Mouse (Mus musculus) forebrain, embryonic 16.5 days (tissue): ENCODE data around the gene Klhl36. TPM values are rescaled to one million over a fixed set of nuclear protein-coding genes. Genes with fewer than 3 reads are reported as not detected.

Experiments used
- ATAC-seq: fragments of 200-750 bp; cut with Nextera tagmentation; 2 replicates; pipeline ENCODE4 v1.8.0; 2017; ENCODE audit warnings: mild to moderate bottlenecking, moderate library complexity
- H3K27ac ChIP-seq: fragments of 300-500 bp; sonication (generic); 2 replicates; pipeline ENCODE4 v1.5.1; 2014; ENCODE audit warnings: low read length, control low read depth
- H3K27me3 ChIP-seq: fragments of 300-500 bp; sonication (generic); replicated peaks from 2 replicates; pipeline ENCODE4 v1.6.1; 2014; ENCODE audit warnings: low read length; ENCODE audit not compliant: control insufficient read depth, insufficient read depth
- H3K36me3 ChIP-seq: fragments of 300-500 bp; sonication (generic); 2 replicates; pipeline ENCODE4 v1.6.1; 2014; ENCODE audit not compliant: control insufficient read depth, insufficient read depth
- H3K4me1 ChIP-seq: fragments of 300-500 bp; sonication (generic); replicated peaks from 2 replicates; pipeline ENCODE4 v1.6.1; 2014; ENCODE audit warnings: low read length; ENCODE audit not compliant: control insufficient read depth, insufficient read depth
- H3K4me2 ChIP-seq: fragments of 300-500 bp; sonication (generic); 2 replicates; pipeline ENCODE4 v1.6.1; 2014; ENCODE audit warnings: mild to moderate bottlenecking, low read length, control low read depth
- H3K4me3 ChIP-seq: fragments of 300-500 bp; sonication (generic); replicated peaks from 2 replicates; pipeline ENCODE4 v1.5.1; 2014; ENCODE audit warnings: mild to moderate bottlenecking, low read length, control low read depth
- H3K9ac ChIP-seq: fragments of 300-500 bp; sonication (generic); replicated peaks from 2 replicates; pipeline ENCODE4 v1.6.1; 2014; ENCODE audit warnings: low read depth, low read length, control low read depth
- H3K9me3 ChIP-seq: fragments of 300-500 bp; sonication (generic); 2 replicates; pipeline ENCODE4 v1.6.1; 2016; ENCODE audit warnings: low read length; ENCODE audit not compliant: control insufficient read depth
- WGBS: fragments of 180-500 bp; shearing (Covaris S2); extraction: QIAGEN DNeasy Blood & Tissue Kit; methylation state at CpG from one replicate; pipeline ENCODE4 v1.1.7; 2014; 5-methylcytosine and 5-hydroxymethylcytosine counted together
- polyA plus RNA-seq: library from polyadenylated mRNA; unstranded; fragments of >200 nt; fragmentation: Nextera tagmentation; extraction: Ambion mirVana; gene quantifications from 2 replicates; pipeline ENCODE4 v1.2.1, GENCODE M21; 2015

The Klhl36 gene
- polyA plus RNA-seq, 1 experiment from 2014 or later, result 19.1 TPM

- no peak for ATAC-seq
- Histone ChIP-seq H3K4me2 (no peak overlapping the region), H3K27ac (no peak overlapping the region), H3K9me3 (no peaks in the 10 kb centered on the region), H3K4me1 (peaks cover 17% of the 10 kb centered on the region), H3K4me3 (no peak overlapping the region), H3K27me3 (no peaks in the 10 kb centered on the region), H3K36me3 (peaks cover 7% of the 10 kb centered on the region; the same call in 1 of the 2 replicates), H3K9ac (no peak overlapping the region)
- 81% methylated on average over 11 of the region's 11 CpGs for WGBS
Observed at GRCm38 (mm10) chr8:119824809-119825273, 37.2 kb upstream of the Klhl36 start.

- H3K4me3 ChIP-seq, result no peak overlapping the region
- 91% methylated on average over 19 of the region's 19 CpGs for WGBS
- H3K4me2 ChIP-seq, result no peak overlapping the region
- no peak for ATAC-seq
- no peak overlapping the region for H3K9ac ChIP-seq
- peaks cover 30% of the 10 kb centered on the region for H3K4me1 ChIP-seq
- H3K27me3 ChIP-seq, result no peaks in the 10 kb centered on the region
- H3K36me3 ChIP-seq, result peaks cover 7% of the 10 kb centered on the region; the same call in 1 of the 2 replicates
- H3K27ac ChIP-seq, result no peak overlapping the region
- no peaks in the 10 kb centered on the region for H3K9me3 ChIP-seq
Observed at GRCm38 (mm10) chr8:119825950-119826730, 35.9 kb upstream of the Klhl36 start.

GRCm38 (mm10) chr8:119826982-119827381 is 35.1 kb upstream of the Klhl36 start:
- ATAC-seq, result no peak
- peaks cover 3% of the 10 kb centered on the region; the same call in 1 of the 2 replicates for H3K36me3 ChIP-seq
- 90% methylated on average over 5 of the region's 5 CpGs for WGBS
- H3K4me2 ChIP-seq, result no peak overlapping the region
- H3K27ac ChIP-seq, result no peak overlapping the region
- H3K9ac ChIP-seq, result no peak overlapping the region
- H3K4me1 ChIP-seq, result peaks cover 38% of the 10 kb centered on the region
- no peaks in the 10 kb centered on the region for H3K27me3 ChIP-seq
- H3K9me3 ChIP-seq, result no peaks in the 10 kb centered on the region
- no peak overlapping the region for H3K4me3 ChIP-seq

- H3K27me3 ChIP-seq, result no peaks in the 10 kb centered on the region
- no peak overlapping the region for H3K4me2 ChIP-seq
- no peak overlapping the region for H3K9ac ChIP-seq
- no peak for ATAC-seq
- H3K4me1 ChIP-seq, result peaks cover 46% of the 10 kb centered on the region
- H3K36me3 ChIP-seq, result no peaks in the 10 kb centered on the region
- H3K4me3 ChIP-seq, result no peak overlapping the region
- H3K27ac ChIP-seq, result no peak overlapping the region
- 29% methylated on average over 4 of the region's 4 CpGs for WGBS
- H3K9me3 ChIP-seq, result no peaks in the 10 kb centered on the region
Observed at GRCm38 (mm10) chr8:119827721-119828153, 34.3 kb upstream of the Klhl36 start.

- Histone ChIP-seq H3K9me3 (no peaks in the 10 kb centered on the region), H3K27me3 (no peaks in the 10 kb centered on the region), H3K9ac (0 out of 2 replicates have a peak overlapping the region, but pooled peaks have one; percentile 10), H3K36me3 (no peaks in the 10 kb centered on the region), H3K27ac (no peak overlapping the region), H3K4me1 (peaks cover 53% of the 10 kb centered on the region), H3K4me3 (no peak overlapping the region), H3K4me2 (no peak overlapping the region)
- no peak for ATAC-seq
- WGBS, result 80% methylated on average over 10 of the region's 10 CpGs
Observed at GRCm38 (mm10) chr8:119829015-119829414, 33.1 kb upstream of the Klhl36 start.

- Histone ChIP-seq H3K4me1 (peaks cover 51% of the 10 kb centered on the region), H3K27me3 (no peaks in the 10 kb centered on the region), H3K9ac (no peak overlapping the region), H3K4me2 (no peak overlapping the region), H3K36me3 (no peaks in the 10 kb centered on the region), H3K27ac (no peak overlapping the region), H3K9me3 (no peaks in the 10 kb centered on the region), H3K4me3 (no peak overlapping the region)
- ATAC-seq, result no peak
- 92% methylated on average over 13 of the region's 13 CpGs for WGBS
Observed at GRCm38 (mm10) chr8:119829420-119829819, 32.6 kb upstream of the Klhl36 start.

- H3K4me1 ChIP-seq, result peaks cover 49% of the 10 kb centered on the region
- H3K4me2 ChIP-seq, result no peak overlapping the region
- no peak overlapping the region for H3K9ac ChIP-seq
- no peak overlapping the region for H3K4me3 ChIP-seq
- WGBS, result 62% methylated on average over 16 of the region's 16 CpGs
- H3K27me3 ChIP-seq, result no peaks in the 10 kb centered on the region
- H3K36me3 ChIP-seq, result no peaks in the 10 kb centered on the region
- H3K9me3 ChIP-seq, result no peaks in the 10 kb centered on the region
- no peak for ATAC-seq
- H3K27ac ChIP-seq, result no peak overlapping the region
Observed at GRCm38 (mm10) chr8:119829870-119830580, 32.0 kb upstream of the Klhl36 start.

- Histone ChIP-seq H3K27ac (no peak overlapping the region), H3K9me3 (no peaks in the 10 kb centered on the region), H3K27me3 (no peaks in the 10 kb centered on the region), H3K36me3 (no peaks in the 10 kb centered on the region), H3K9ac (no peak overlapping the region), H3K4me3 (no peak overlapping the region), H3K4me1 (peaks cover 51% of the 10 kb centered on the region), H3K4me2 (no peak overlapping the region)
- ATAC-seq, result no peak
- 55% methylated on average over 7 of the region's 7 CpGs for WGBS
Observed at GRCm38 (mm10) chr8:119830589-119830988, 31.5 kb upstream of the Klhl36 start.

GRCm38 (mm10) chr8:119831336-119831995 is 30.6 kb upstream of the Klhl36 start:
- Histone ChIP-seq H3K4me2 (peak overlapping the region; percentile 36), H3K27me3 (no peaks in the 10 kb centered on the region), H3K4me3 (no peak overlapping the region; the same call in 1 of the 2 replicates), H3K4me1 (peaks cover 60% of the 10 kb centered on the region), H3K27ac (peak overlapping the region; percentile 43; the same call in 1 of the 2 replicates), H3K36me3 (no peaks in the 10 kb centered on the region), H3K9ac (peak overlapping the region; percentile 38; the same call in 1 of the 2 replicates), H3K9me3 (no peaks in the 10 kb centered on the region)
- 33% methylated on average over 20 of the region's 20 CpGs for WGBS
- ATAC-seq, result peak; percentile 59
